Mouse (Mus musculus) hindbrain, embryonic 14.5 days (tissue): Measurements from ENCODE around the gene Ptprn2. TPM values are rescaled to one million over a fixed set of nuclear protein-coding genes. Genes with fewer than 3 reads are reported as not detected.

Source experiments
- ATAC-seq: fragments of 200-750 bp; cut with Nextera tagmentation; 2 replicates; pipeline ENCODE4 v1.8.0; 2017; ENCODE audit warnings: moderate number of reproducible peaks, mild to moderate bottlenecking, moderate TSS enrichment, moderate library complexity; ENCODE audit not compliant: low FRiP score
- DNase-seq: peaks from one replicate; pipeline ENCODE4 v3.0.0-alpha.2; 2015; ENCODE audit warnings: low spot score
- H3K27ac ChIP-seq: fragments of 300-500 bp; sonication (generic); 2 replicates; pipeline ENCODE4 v1.5.1; 2014; ENCODE audit warnings: mild to moderate bottlenecking, moderate library complexity
- H3K27me3 ChIP-seq: fragments of 300-500 bp; sonication (generic); 2 replicates; pipeline ENCODE4 v1.6.1; 2014; ENCODE audit warnings: mild to moderate bottlenecking, low read length, mixed read lengths; ENCODE audit not compliant: control insufficient read depth, insufficient read depth
- H3K36me3 ChIP-seq: fragments of 300-500 bp; sonication (generic); replicated peaks from 2 replicates; pipeline ENCODE4 v1.6.1; 2014; ENCODE audit not compliant: control insufficient read depth, insufficient read depth
- H3K4me1 ChIP-seq: fragments of 300-500 bp; sonication (generic); replicated peaks from 2 replicates; pipeline ENCODE4 v1.6.1; 2014; ENCODE audit warnings: antibody characterized with exemption, low read length, mixed read lengths; ENCODE audit not compliant: control insufficient read depth, insufficient read depth
- H3K4me2 ChIP-seq: fragments of 300-500 bp; sonication (generic); replicated peaks from 2 replicates; pipeline ENCODE4 v1.6.1; 2014; ENCODE audit warnings: mild to moderate bottlenecking, moderate library complexity
- H3K4me3 ChIP-seq: fragments of 300-500 bp; sonication (generic); replicated peaks from 2 replicates; pipeline ENCODE4 v1.5.1; 2014; ENCODE audit warnings: mild to moderate bottlenecking, low read length
- H3K9ac ChIP-seq: fragments of 300-500 bp; sonication (generic); 2 replicates; pipeline ENCODE4 v1.6.1; 2014
- H3K9me3 ChIP-seq: fragments of 300-500 bp; sonication (generic); 2 replicates; pipeline ENCODE4 v1.6.1; 2016; ENCODE audit warnings: low read length; ENCODE audit not compliant: control insufficient read depth
- WGBS: fragments of 180-500 bp; shearing (Covaris S2); extraction: QIAGEN DNeasy Blood & Tissue Kit; methylation state at CpG from one replicate; pipeline ENCODE4 v1.1.7; 2014; 5-methylcytosine and 5-hydroxymethylcytosine counted together
- polyA plus RNA-seq: library from polyadenylated mRNA; unstranded; fragments of >200 nt; fragmentation: Nextera tagmentation; extraction: Ambion mirVana; gene quantifications from 2 replicates; pipeline ENCODE4 v1.2.1, GENCODE M21; 2014

The Ptprn2 gene
- polyA plus RNA-seq, 1 experiment from 2014 or later, result 17.5 TPM

- Histone ChIP-seq H3K27me3 (no peaks in the 10 kb centered on the region), H3K36me3 (peaks cover 16% of the 10 kb centered on the region; the same call in 1 of the 2 replicates), H3K9me3 (no peaks in the 10 kb centered on the region), H3K4me1 (no peaks in the 10 kb centered on the region), H3K27ac (no peak overlapping the region), H3K9ac (no peak overlapping the region), H3K4me3 (no peak overlapping the region), H3K4me2 (no peak overlapping the region)
- no peak for DNase-seq
- no peak for ATAC-seq
- 78% methylated on average over 3 of the region's 3 CpGs for WGBS
Observed at GRCm38 (mm10) chr12:117227236-117227635, 741.7 kb downstream of the Ptprn2 start.

- Histone ChIP-seq H3K4me1 (no peaks in the 10 kb centered on the region), H3K9ac (no peak overlapping the region), H3K27ac (no peak overlapping the region), H3K4me3 (no peak overlapping the region), H3K9me3 (no peaks in the 10 kb centered on the region), H3K27me3 (no peaks in the 10 kb centered on the region), H3K36me3 (peaks cover 12% of the 10 kb centered on the region), H3K4me2 (no peak overlapping the region)
- no peak for DNase-seq
- WGBS, result 70% methylated on average over 4 of the region's 4 CpGs
- ATAC-seq, result no peak
Observed at GRCm38 (mm10) chr12:117229442-117229841, 743.9 kb downstream of the Ptprn2 start.

GRCm38 (mm10) chr12:117230282-117230681, 744.8 kb downstream of the Ptprn2 start:
- Histone ChIP-seq H3K4me3 (no peak overlapping the region), H3K9me3 (no peaks in the 10 kb centered on the region), H3K4me2 (no peak overlapping the region), H3K27me3 (no peaks in the 10 kb centered on the region), H3K9ac (no peak overlapping the region), H3K27ac (no peak overlapping the region), H3K36me3 (peaks cover 21% of the 10 kb centered on the region), H3K4me1 (no peaks in the 10 kb centered on the region)
- DNase-seq, result no peak
- WGBS, result 76% methylated on average over 6 of the region's 6 CpGs
- ATAC-seq, result no peak

GRCm38 (mm10) chr12:117231850-117232249, 746.3 kb downstream of the Ptprn2 start:
- no peak overlapping the region for H3K27ac ChIP-seq
- no peak for DNase-seq

GRCm38 (mm10) chr12:117235114-117235513, 749.6 kb downstream of the Ptprn2 start:
- H3K4me3 ChIP-seq, result no peak overlapping the region
- no peaks in the 10 kb centered on the region for H3K4me1 ChIP-seq
- ATAC-seq (no peak), DNase-seq (no peak)
- H3K27ac ChIP-seq, result no peak overlapping the region
- peaks cover 31% of the 10 kb centered on the region for H3K36me3 ChIP-seq
- no peak overlapping the region for H3K4me2 ChIP-seq
- no peak overlapping the region for H3K9ac ChIP-seq
- H3K27me3 ChIP-seq, result no peaks in the 10 kb centered on the region
- no peaks in the 10 kb centered on the region for H3K9me3 ChIP-seq

More at GRCm38 (mm10) chr12:117231850-117232249, 746.3 kb downstream of the Ptprn2 start:
- Histone ChIP-seq H3K4me1 (no peaks in the 10 kb centered on the region), H3K9ac (no peak overlapping the region), H3K36me3 (peaks cover 33% of the 10 kb centered on the region), H3K9me3 (no peaks in the 10 kb centered on the region), H3K27me3 (no peaks in the 10 kb centered on the region), H3K4me3 (no peak overlapping the region), H3K4me2 (no peak overlapping the region)
- 66% methylated on average over 5 of the region's 5 CpGs for WGBS
- ATAC-seq, result no peak

GRCm38 (mm10) chr12:117236020-117236734, 750.7 kb downstream of the Ptprn2 start:
- Histone ChIP-seq H3K4me2 (no peak overlapping the region), H3K36me3 (peaks cover 31% of the 10 kb centered on the region), H3K9ac (no peak overlapping the region), H3K9me3 (no peaks in the 10 kb centered on the region), H3K27ac (no peak overlapping the region), H3K4me1 (no peaks in the 10 kb centered on the region), H3K27me3 (no peaks in the 10 kb centered on the region), H3K4me3 (no peak overlapping the region)
- ATAC-seq (no peak), DNase-seq (no peak)
- WGBS, result 85% methylated on average over 4 of the region's 4 CpGs

- ATAC-seq (no peak), DNase-seq (no peak)
- no peak overlapping the region for H3K4me3 ChIP-seq
- WGBS, result 88% methylated on average over 3 of the region's 3 CpGs
- no peak overlapping the region for H3K27ac ChIP-seq
- H3K4me2 ChIP-seq, result no peak overlapping the region
- H3K4me1 ChIP-seq, result no peaks in the 10 kb centered on the region
- H3K36me3 ChIP-seq, result peaks cover 39% of the 10 kb centered on the region
- H3K9me3 ChIP-seq, result no peaks in the 10 kb centered on the region
- no peak overlapping the region for H3K9ac ChIP-seq
- H3K27me3 ChIP-seq, result no peaks in the 10 kb centered on the region
Observed at GRCm38 (mm10) chr12:117236981-117237380, 751.5 kb downstream of the Ptprn2 start.

GRCm38 (mm10) chr12:117239927-117240715, 754.6 kb downstream of the Ptprn2 start:
- DNase-seq (no peak), ATAC-seq (no peak)
- no peaks in the 10 kb centered on the region for H3K4me1 ChIP-seq
- no peaks in the 10 kb centered on the region for H3K9me3 ChIP-seq
- 66% methylated on average over 9 of the region's 9 CpGs for WGBS
- H3K27ac ChIP-seq, result no peak overlapping the region
- no peak overlapping the region for H3K4me3 ChIP-seq
- H3K9ac ChIP-seq, result no peak overlapping the region
- H3K4me2 ChIP-seq, result no peak overlapping the region
- peaks cover 40% of the 10 kb centered on the region for H3K36me3 ChIP-seq
- H3K27me3 ChIP-seq, result no peaks in the 10 kb centered on the region

- Histone ChIP-seq H3K9me3 (no peaks in the 10 kb centered on the region), H3K27me3 (no peaks in the 10 kb centered on the region), H3K27ac (no peak overlapping the region), H3K36me3 (0 out of 2 replicates have a peak, but pooled peaks cover 24% of the 10 kb centered on the region), H3K9ac (no peak overlapping the region), H3K4me1 (0 out of 2 replicates have a peak, but pooled peaks cover 2% of the 10 kb centered on the region), H3K4me3 (no peak overlapping the region), H3K4me2 (no peak overlapping the region)
- WGBS, result 34% methylated on average over 7 of the region's 7 CpGs
- DNase-seq (no peak), ATAC-seq (no peak; the same call in 1 of the 2 replicates)
Observed at GRCm38 (mm10) chr12:117242181-117242580, 756.7 kb downstream of the Ptprn2 start.
